Mouse (Mus musculus): ENCODE data around the gene Dixdc1.

The Dixdc1 gene

DNA sequence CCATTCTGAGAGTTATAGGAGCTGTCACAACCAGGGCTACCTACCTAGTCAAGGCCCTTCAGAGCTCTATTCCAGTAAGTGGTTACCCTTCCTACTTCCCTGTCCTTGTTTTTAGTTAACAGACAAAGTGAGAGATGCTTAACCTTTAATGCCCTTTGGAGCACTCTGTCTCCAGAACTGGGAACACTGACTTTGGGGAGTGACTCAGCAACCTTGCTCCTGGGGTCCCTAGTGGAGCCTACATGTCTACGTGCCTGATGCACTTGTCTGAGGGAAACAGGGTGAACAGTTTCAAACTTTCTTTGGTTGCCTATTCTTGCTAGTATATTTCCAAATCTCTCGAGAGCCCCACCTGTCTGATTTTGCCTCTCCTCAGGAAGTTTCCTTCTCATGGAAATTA lies 3.4 kb upstream of the Dixdc1 start:
- in situ Hi-C loops (cut with MboI), result no loop called here

GRCm38 (mm10) chr9:50742261-50742660 lies 2.9 kb upstream of the Dixdc1 start:
- in situ Hi-C loops (cut with MboI), result no loop called here

DNA sequence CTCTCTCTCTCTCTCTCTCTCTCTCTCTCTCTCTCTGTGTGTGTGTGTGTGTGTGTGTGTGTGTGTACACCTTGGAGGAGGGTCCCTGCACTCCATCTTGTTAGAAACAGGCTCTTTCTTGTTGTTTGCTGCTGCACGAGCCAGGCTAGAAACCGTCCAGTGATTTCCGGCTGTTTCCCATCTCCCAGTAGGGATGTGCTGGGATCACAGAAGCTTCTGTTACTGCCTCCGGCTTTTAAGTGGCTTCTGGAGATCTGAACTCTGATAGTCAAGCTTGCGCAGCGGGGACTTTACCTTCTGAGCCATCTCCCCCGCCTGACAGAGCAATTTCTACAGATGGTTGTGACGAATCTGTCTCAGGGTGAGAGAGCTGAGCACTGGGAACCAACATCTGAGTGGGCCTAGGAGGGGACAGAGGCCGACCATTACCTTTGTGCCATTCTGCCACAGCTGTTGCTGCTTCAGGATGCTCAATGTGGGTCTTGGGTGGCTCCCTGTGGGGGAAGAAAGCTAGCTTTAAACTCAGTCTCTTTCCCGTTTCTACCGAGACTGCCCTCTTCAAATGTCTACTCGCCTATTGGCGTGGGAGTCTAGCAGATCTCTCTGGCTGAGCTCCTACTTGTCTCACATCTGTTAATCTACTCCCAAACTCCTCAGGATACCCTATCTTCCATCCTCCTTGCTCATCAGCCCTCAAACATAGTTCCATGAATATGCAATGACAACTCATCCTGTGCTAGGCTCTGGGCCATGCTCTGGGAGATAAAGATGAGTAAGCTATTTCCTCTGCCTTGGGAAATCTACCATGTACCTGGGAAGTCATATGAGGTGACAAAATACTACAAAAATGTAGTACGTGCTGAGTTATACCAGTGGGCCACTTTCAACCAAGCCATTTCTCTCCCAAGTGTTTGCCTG lies 1.8 kb upstream of the Dixdc1 start:
- in situ Hi-C loops (cut with MboI), result no loop called here

DNA sequence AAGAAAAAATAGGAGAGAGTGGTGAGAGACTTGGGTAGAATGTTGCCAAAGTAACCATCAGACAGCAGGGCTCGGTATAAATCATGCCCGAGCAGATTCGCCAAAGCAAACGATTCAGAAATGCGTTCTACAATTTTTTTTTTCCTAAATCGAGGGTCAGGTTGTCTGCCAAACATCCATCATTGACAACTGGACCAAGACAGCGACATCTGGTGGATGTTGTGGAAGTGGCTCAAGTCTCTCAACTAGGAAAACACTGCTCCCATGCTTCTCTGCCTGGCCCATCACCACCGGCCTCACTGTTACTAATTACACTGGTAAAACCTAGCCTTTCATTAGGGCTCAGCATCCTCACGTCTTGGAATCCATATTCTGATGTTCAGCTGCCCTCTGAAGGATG lies 4.3 kb downstream of the Dixdc1 start:
- in situ Hi-C loops (cut with MboI), result no loop called here

GRCm38 (mm10) chr9:50732560-50732959 lies 6.8 kb downstream of the Dixdc1 start:
- in situ Hi-C loops (cut with MboI), result no loop called here

- in situ Hi-C loops (cut with MboI), result no loop called here
Measured at GRCm38 (mm10) chr9:50729600-50729999, 9.7 kb downstream of the Dixdc1 start.

DNA sequence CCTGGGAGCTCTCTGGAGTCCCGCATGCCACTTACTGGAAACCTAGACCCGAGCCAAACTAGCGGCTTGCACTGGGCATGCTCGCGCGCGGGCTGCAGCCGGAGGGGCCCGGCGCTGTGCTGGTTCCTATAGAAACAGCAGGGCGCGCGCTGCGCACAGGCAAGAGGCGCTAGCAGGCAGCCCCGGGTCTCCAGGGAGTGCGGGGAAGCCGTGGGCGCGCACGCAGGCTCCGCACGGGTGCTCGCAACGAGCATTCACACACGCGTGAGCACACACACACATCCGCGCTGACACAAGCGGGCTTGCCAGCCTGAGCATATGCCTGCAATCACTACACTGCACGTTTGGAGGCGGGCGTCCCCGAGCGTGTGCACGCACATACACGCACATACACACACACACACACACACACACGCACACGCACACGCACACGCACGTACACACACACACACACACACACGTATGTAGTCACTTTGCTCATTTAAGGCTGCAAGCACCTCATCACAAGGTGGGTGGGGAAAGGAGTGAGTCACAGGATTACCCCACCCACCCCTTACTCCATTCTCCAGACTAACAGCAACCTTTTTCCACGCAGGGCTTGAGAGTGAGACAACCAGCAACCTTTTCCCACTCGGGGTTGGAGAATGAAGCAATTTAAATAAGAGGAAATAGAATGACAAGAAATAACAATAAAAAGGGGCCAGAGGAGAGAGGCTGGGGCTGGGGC lies 11.2 kb downstream of the Dixdc1 start:
- in situ Hi-C loops (cut with MboI), result no loop called here

DNA sequence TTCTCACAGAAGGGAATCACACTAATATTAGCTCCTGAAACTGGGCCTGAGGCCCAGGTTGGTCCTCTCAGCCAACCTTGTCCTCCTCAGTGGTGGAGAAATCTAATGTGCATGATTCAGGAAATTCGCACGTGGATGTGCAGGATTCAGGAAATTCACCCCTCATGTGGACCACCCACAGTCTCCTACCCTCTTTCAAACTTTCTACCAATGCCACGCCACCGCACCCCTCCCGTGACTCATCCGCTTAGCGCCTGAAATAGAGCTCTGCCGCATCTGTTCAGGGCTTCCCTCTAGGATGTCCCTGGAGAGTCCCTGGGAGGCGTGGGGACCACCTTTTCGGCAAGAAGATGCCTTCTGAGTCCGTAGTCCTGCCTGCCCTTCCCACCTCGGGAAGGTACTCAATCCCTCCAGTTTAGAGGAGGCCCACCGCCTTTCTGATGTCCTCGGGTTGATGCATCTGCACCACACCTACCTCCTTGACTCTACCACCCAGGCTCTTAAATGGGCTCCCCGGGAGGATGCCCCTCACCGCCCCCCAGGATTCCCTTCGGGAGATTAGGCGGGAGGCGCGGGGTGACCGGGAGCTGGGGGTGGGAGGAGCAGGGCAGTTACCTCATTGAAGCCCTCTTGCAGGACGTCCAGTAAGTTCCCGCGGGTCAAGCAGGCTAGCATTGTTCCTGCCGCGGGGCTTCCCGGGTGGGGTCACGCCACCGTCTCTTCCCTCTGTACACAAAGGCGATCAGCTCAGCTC lies 12.0 kb downstream of the Dixdc1 start:
- in situ Hi-C loops (cut with MboI), result no loop called here

DNA sequence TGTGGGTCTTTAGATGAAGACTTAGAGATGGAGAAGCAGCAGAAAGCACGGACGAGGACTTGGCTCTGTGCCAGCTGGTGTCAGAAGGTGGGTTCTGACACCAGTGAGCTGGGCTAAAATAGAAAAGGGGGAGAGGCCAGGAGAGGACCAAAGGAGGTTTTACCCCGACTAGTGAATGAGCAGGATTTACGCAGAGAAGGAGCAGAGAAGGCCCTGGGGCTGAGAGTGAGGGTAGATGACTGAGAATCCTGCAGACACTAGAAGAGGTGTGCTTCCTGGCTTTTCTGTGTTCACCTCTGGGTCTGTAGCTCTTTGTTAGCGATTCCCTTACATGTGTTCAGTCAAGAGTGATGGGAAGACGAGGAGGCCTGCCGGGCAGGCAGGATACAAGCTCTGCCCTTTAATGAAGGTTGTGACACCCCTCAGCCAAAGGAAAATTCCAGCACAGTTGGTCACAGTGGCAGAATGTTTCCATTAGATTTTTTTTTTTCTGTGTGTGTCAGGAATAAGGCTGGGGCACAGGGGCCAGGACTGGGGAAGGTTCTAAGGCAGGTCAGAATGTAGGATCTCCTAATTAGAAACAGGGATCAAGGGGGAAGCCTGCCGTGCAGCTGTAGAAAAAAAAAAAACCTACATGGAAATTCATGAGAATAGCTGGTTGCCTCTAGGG lies 13.3 kb downstream of the Dixdc1 start:
- in situ Hi-C loops (cut with MboI), result no loop called here

- in situ Hi-C loops (cut with MboI), result no loop called here
Measured at GRCm38 (mm10) chr9:50724661-50725330, 14.5 kb downstream of the Dixdc1 start.

GRCm38 (mm10) chr9:50724147-50724546 lies 15.2 kb downstream of the Dixdc1 start:
- in situ Hi-C loops (cut with MboI), result no loop called here

- in situ Hi-C loops (cut with MboI), result no loop called here
Measured at GRCm38 (mm10) chr9:50723406-50723805, 15.9 kb downstream of the Dixdc1 start.

GRCm38 (mm10) chr9:50722451-50722911 lies 16.8 kb downstream of the Dixdc1 start:
- in situ Hi-C loops (cut with MboI), result no loop called here

DNA sequence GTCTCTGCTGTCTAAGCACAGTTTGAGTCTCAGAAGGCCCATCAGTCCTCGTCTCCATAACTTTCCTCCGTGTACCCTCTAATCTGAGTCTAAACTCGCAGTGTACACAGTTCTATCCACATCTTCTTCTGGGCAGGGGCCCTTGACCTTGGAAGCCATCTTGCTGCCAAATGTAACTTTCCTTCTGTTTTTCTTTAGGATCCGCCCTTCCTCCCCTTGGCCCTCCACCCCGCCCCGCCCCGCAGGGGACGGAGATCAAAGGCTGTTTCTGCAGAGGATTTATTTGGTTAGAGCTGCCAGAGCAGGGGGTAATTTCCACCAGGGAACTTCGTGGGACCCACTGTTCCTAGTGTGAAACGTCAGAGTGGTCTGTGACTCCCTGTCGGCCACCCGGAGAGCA lies 18.3 kb downstream of the Dixdc1 start:
- in situ Hi-C loops (cut with MboI), result no loop called here

DNA sequence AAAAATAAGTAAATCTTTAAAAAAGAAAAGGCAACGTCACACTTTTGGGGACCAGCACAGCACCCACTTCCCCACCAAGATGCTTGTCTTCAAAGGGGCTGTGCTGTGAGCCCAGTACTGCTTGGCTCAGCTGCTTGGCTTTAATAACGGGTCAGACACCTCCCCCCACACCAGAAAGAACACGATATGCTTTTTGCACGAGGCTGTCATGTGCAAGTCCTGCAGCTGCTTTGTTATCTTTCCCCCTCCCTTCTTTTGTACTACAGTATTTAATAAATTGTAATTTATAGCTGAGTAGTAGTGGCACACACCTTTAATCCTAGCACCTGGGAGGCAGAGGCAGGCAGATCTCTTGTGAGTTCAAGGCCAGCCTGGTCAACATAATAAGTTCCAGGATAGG lies 20.4 kb downstream of the Dixdc1 start:
- in situ Hi-C loops (cut with MboI), result no loop called here

DNA sequence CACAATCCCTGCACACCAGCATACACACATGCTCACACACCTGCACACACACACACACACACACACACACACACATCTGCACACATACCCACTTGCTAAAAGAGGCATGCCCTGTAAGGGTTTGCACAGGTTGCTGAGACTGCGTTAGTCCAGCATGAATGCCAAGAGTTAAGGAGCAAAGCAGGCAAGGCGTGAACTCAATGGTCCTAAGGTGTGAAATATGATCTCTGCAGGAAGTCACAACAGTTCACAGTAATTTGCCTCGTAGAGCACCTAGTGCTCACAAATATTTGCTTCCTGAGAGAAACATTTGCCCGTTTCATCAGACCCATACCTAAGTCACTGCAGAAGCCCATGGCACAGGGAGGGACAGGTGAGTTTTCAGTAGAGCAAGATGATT lies 25.1 kb downstream of the Dixdc1 start:
- in situ Hi-C loops (cut with MboI), result no loop called here

- in situ Hi-C loops (cut with MboI), result no loop called here
Measured at GRCm38 (mm10) chr9:50711337-50711736, 28.0 kb downstream of the Dixdc1 start.

- in situ Hi-C loops (cut with MboI), result no loop called here
Measured at GRCm38 (mm10) chr9:50709108-50709507, 30.2 kb downstream of the Dixdc1 start.

DNA sequence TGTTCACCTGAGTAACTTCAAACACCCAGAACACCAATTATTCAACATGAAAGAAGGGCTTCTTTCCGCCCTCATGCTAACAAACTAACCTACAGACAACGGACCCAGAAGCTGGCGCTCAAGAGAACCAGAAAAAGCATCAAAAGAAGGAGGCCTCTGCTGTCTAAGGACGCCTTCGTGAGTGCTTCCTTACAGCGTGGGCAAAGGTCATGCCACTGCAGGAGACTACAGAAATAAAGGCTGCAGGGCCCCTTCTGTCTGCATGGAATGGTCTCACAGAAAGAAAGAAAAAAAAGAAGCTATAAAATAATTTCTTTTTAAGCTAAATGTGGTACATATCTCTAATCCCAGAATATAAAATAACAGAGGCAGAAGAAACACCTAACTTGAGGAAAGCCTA lies 34.4 kb downstream of the Dixdc1 start:
- in situ Hi-C loops (cut with MboI), result no loop called here

DNA sequence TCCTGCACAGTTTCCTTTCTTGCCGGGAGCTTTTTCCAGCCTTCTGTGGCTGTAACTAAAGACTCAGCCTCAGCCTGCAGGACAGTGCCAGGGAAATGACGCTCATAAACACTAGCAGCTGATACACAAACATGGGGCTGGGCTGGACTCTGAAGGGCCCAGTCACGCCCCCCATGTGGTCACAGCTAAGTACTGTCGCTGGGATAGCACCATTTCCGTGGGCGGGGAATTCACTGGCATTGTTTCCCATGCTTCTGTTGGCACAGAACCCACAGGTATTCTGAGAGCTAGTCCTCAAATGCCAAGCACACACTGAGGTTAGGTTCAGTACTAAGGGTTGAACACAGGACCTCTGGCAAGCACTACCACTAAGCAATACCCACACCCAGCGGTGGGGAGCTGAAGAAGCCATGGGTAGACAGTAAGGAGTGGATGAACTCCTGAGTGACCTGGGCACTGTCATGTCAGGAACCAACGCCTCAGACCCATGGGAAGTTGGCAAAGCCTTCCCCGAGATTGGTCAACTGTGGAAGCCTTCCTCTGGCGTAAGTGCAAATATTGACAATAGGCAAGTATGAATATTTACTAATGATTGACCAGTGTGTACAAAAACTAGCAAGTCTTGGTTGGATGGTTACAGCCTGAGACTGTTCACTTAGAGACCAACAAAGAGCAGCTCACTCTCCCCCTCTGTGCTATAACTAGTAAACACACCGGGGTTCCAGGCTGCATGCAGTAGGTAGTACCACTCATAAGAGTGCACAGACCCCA lies 38.2 kb downstream of the Dixdc1 start:
- in situ Hi-C loops (cut with MboI), result no loop called here

Data from mature B cell (primary cell).